Mouse (Mus musculus): ENCODE results near the gene Gm17018.

Gene Gm17018

DNA sequence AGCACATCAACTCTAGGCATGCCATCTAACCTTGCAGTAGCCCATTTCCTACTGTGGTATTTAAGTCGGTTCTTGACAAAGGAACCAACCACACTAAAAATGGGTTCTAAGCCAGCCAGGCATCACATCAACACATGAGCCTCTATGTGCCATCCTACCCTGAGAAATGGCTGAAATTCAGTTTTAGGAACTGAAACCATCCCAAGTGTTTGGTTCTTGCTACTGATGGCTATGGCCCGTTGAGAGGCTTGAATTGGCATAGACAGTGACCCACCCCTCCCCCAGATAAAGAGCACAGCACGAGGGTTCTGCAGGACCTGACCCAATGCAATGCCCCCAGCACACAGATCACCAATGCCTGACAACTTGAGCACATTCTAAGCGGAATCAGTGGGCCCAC, 63.3 kb downstream of the Gm17018 start:
- DNase-seq (ENCODE audit: low spot score) = no peak

DNA sequence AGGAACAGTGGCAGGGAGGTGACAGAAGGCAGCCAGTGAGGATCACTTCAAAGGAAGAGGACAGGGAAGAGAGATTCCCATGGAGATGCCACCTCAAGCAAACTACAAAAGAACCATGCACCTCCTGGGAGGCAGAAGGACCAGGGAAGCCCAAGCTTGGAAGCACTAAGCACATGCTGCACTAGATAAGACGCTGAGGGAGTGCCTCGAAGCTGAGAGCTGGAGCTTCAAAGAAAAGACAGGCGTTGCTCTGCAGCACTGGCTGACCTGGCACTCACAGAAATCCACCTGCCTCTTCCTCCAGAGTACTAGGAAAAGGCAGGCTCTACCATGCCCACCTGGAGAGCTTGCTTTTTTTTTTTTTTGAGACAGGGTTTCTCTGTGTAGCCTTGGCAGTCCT, 66.6 kb downstream of the Gm17018 start:
- no peak for DNase-seq (ENCODE audit: low spot score)

DNA sequence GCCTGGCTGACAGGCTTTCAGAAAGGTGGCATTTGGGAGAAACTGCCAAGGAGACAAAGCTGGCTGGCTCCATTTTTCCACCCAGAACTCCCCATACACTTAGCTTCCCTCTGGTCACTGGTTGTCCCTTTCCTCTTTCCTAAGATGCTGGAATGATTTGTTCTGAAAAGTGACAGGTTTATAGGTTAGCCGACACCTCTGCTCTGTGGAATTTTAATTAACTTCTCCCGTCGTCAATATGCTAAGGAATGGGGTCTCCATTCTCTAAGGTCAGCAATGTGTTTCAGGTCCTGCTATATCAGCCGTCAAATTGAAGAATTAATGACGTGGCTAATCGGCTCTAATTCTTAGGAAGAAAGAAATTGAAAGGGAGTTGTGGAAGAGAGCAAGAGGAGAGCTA, 68.2 kb downstream of the Gm17018 start:
- DNase-seq (ENCODE audit: low spot score) = no peak

DNA sequence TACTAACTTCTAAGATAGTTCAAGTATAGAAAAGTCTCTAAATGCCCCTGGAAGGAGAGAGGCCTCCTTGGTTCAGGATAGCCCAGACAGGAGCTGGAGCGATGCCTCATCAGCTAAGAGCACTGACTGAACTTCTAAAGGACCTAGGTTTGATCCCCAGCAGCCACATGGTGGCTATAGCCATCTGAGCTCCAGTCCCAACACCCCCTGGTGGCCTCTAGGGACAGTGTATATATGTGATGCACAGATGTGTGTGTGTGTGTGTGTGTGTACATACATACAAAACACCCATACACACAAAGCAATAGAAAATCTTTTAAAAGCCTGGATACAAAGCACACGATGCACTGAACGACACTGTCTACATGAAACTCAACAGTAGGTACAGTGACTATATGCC, 68.8 kb downstream of the Gm17018 start:
- no peak for DNase-seq (ENCODE audit: low spot score)
